Mouse (Mus musculus): Measurements from ENCODE around the gene Clec4e. TPM values are rescaled to one million over a fixed set of nuclear protein-coding genes. Genes with fewer than 3 reads are reported as not detected.
"Not testable (repeated sequence)": the region's sequence is repeated elsewhere in the genome, so short reads cannot be mapped to it uniquely, and the experiment has no call there.

Gene Clec4e
- polyA plus RNA-seq, 1 experiment from 2014 or later, result not detected

GRCm38 (mm10) chr6:123264194-123264593 is 25.5 kb downstream of the Clec4e start:
- Histone ChIP-seq H3K4me3 (replicated peaks) (no peak overlapping the region), H3K4me1 (replicated peaks) (no peaks in the 10 kb centered on the region), H3K27ac (no peak overlapping the region), H3K27me3 (no peaks in the 10 kb centered on the region), H3K9me3 (no peaks in the 10 kb centered on the region), H3K36me3 (no peaks in the 10 kb centered on the region), H3K9ac (replicated peaks) (no peak overlapping the region), H3K4me2 (no peak overlapping the region)
- WGBS, result 85% methylated on average over 3 of the region's 3 CpGs
- ATAC-seq (ENCODE audit: insufficient number of reproducible peaks, insufficient read depth, low FRiP score, low TSS enrichment, low read depth), result no peak

DNA sequence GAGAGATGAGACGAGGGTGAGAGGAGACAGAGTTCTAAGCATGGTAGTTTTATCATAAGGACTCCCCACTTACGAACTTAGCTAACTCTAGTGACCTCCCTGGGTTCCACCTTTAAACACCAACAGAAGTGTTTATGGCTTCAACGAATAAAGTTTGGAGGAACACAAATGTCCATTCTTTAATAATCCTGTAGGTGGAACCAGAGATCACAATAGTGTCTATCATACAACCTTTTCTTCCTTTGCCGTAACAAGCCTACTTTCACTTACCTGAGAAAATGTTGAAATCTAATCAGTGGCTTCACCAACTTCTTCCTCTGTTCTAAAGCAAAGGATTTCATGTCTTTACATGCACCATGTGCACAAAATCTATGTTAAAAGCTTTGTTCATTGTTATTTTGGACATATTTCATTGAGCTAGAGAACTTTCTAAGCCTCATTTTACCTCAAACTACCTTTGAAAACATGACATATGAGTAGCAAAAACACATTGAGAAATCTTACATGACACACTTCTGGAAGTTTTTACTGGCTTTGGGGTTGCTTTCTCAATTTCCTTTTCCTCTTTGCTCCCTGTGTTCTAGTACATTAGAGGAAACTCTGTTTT is 28.0 kb downstream of the Clec4e start, which contains the start of gene Clec4d:
TSS of gene Clec4d (plus strand) at position 557 of the 607 bp plus-strand sequence.
- no peak within 1 kb of the TSS for H3K9ac ChIP-seq (replicated peaks)
- no peak for ATAC-seq (ENCODE audit: insufficient number of reproducible peaks, insufficient read depth, low FRiP score, low TSS enrichment, low read depth)
- H3K27ac ChIP-seq, result no peak within 1 kb of the TSS
- no peaks in the 10 kb centered on the region for H3K27me3 ChIP-seq
- no peak within 1 kb of the TSS for H3K4me2 ChIP-seq
- H3K9me3 ChIP-seq, result peaks cover 3% of the 10 kb centered on the region; the same call in 1 of the 2 replicates
- no peaks in the 10 kb centered on the region for H3K4me1 ChIP-seq (replicated peaks)
- H3K36me3 ChIP-seq, result no peaks in the 10 kb centered on the region
- 77% methylated on average over 4 of the region's 4 CpGs for WGBS
- no peak within 1 kb of the TSS for H3K4me3 ChIP-seq (replicated peaks)

DNA sequence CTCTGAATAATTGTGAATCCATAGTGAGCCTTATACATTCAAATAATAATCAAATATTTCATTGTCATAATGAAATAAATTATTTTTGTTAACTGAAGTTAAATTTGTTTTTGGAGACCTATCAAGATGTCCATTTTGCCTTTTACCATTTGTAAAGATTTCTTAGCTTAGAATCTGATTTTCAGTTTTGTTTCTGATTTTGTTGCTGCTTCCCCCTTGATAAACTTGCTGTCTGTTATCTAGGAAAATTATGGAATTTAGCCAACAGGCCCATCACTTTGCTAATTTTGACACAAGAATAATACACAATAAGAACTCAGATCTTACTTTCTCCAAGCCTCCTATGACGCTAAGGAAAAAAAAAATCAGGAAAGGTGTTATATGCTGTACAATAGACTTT is 28.8 kb downstream of the Clec4e start:
- no peak overlapping the region for H3K4me3 ChIP-seq (replicated peaks)
- no peak overlapping the region for H3K9ac ChIP-seq (replicated peaks)
- H3K36me3 ChIP-seq, result no peaks in the 10 kb centered on the region
- no peak overlapping the region for H3K4me2 ChIP-seq
- no peak overlapping the region for H3K27ac ChIP-seq
- H3K4me1 ChIP-seq (replicated peaks), result no peaks in the 10 kb centered on the region
- no peak for ATAC-seq (ENCODE audit: insufficient number of reproducible peaks, insufficient read depth, low FRiP score, low TSS enrichment, low read depth)
- H3K27me3 ChIP-seq, result no peaks in the 10 kb centered on the region
- peaks cover 3% of the 10 kb centered on the region; the same call in 1 of the 2 replicates for H3K9me3 ChIP-seq
- 73% methylated on average over 1 of the region's 1 CpGs for WGBS

- no peaks in the 10 kb centered on the region for H3K27me3 ChIP-seq
- no peak overlapping the region for H3K9ac ChIP-seq (replicated peaks)
- 84% methylated on average over 4 of the region's 4 CpGs for WGBS
- peaks cover 7% of the 10 kb centered on the region; the same call in 1 of the 2 replicates for H3K9me3 ChIP-seq
- no peak overlapping the region for H3K4me3 ChIP-seq (replicated peaks)
- H3K4me1 ChIP-seq (replicated peaks), result no peaks in the 10 kb centered on the region
- no peak overlapping the region for H3K4me2 ChIP-seq
- H3K27ac ChIP-seq, result no peak overlapping the region
- no peak for ATAC-seq (ENCODE audit: insufficient number of reproducible peaks, insufficient read depth, low FRiP score, low TSS enrichment, low read depth)
- no peaks in the 10 kb centered on the region for H3K36me3 ChIP-seq
Measured at GRCm38 (mm10) chr6:123259889-123260603, 29.6 kb downstream of the Clec4e start.

DNA sequence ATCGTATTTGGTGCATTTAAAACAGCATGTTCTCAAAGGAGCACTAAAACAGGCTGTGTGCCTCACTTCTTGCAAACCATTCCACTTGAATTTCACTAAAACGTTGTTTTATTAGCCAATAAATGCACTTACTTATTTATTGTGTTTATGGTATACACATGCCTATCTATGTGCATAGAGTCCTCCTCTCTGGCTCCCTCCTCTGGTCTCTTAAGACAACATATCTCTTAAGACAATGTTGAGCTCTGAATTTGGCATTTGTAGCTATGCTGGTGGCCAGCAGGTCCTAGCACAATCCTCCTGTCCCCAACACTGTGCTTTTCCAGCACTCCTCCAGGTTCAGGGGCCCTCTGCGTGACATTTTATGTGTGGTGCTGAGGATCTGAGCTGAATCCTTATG is 30.7 kb downstream of the Clec4e start:
- Histone ChIP-seq H3K36me3 (no peaks in the 10 kb centered on the region), H3K9ac (replicated peaks) (no peak overlapping the region), H3K4me3 (replicated peaks) (no peak overlapping the region), H3K27ac (no peak overlapping the region), H3K4me2 (no peak overlapping the region), H3K9me3 (peaks cover 7% of the 10 kb centered on the region; the same call in 1 of the 2 replicates), H3K27me3 (no peaks in the 10 kb centered on the region), H3K4me1 (replicated peaks) (no peaks in the 10 kb centered on the region)
- 68% methylated on average over 3 of the region's 3 CpGs for WGBS
- ATAC-seq (ENCODE audit: insufficient number of reproducible peaks, insufficient read depth, low FRiP score, low TSS enrichment, low read depth), result no peak

GRCm38 (mm10) chr6:123252735-123253134 is 36.9 kb downstream of the Clec4e start:
- Histone ChIP-seq H3K9me3 (peaks cover 14% of the 10 kb centered on the region; the same call in 1 of the 2 replicates), H3K27me3 (no peaks in the 10 kb centered on the region), H3K4me2 (no peak overlapping the region), H3K4me1 (replicated peaks) (no peaks in the 10 kb centered on the region), H3K9ac (replicated peaks) (no peak overlapping the region), H3K27ac (no peak overlapping the region), H3K36me3 (no peaks in the 10 kb centered on the region), H3K4me3 (replicated peaks) (no peak overlapping the region)
- no peak for ATAC-seq (ENCODE audit: insufficient number of reproducible peaks, insufficient read depth, low FRiP score, low TSS enrichment, low read depth)

DNA sequence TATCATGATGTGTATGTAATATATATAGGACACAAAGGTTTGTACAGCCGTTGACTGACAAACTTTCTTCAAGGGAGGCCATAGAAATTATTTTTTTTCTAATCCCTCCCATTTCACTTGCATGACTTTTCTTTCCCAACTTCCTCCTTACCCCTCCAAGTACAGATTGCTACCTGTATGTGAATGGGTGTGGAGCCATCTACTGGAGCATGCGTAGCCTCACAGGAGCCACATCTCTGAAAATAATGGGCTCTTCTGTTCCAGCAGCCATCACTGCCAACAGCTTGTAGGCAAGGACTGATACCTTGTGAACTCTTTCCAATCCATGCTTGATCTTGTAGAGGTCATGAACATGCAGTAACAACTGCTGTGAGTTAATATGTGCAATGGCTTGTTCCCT is 40.8 kb downstream of the Clec4e start:
- H3K4me1 ChIP-seq (replicated peaks); H3K9ac ChIP-seq (replicated peaks); H3K36me3 ChIP-seq; H3K4me2 ChIP-seq; H3K27me3 ChIP-seq; H3K4me3 ChIP-seq (replicated peaks); H3K9me3 ChIP-seq; H3K27ac ChIP-seq; ATAC-seq (ENCODE audit: insufficient number of reproducible peaks, insufficient read depth, low FRiP score, low TSS enrichment, low read depth): not testable (repeated sequence)
- 86% methylated on average over 2 of the region's 2 CpGs for WGBS

- no peaks in the 10 kb centered on the region for H3K36me3 ChIP-seq
- no peaks in the 10 kb centered on the region for H3K4me1 ChIP-seq (replicated peaks)
- no peak overlapping the region for H3K4me2 ChIP-seq
- no peak overlapping the region for H3K4me3 ChIP-seq (replicated peaks)
- H3K27me3 ChIP-seq, result no peaks in the 10 kb centered on the region
- H3K9ac ChIP-seq (replicated peaks), result no peak overlapping the region
- WGBS, result 86% methylated on average over 5 of the region's 5 CpGs
- no peak overlapping the region for H3K27ac ChIP-seq
- no peaks in the 10 kb centered on the region for H3K9me3 ChIP-seq
- ATAC-seq (ENCODE audit: insufficient number of reproducible peaks, insufficient read depth, low FRiP score, low TSS enrichment, low read depth), result no peak
Measured at GRCm38 (mm10) chr6:123244201-123244600, 45.5 kb downstream of the Clec4e start.

DNA sequence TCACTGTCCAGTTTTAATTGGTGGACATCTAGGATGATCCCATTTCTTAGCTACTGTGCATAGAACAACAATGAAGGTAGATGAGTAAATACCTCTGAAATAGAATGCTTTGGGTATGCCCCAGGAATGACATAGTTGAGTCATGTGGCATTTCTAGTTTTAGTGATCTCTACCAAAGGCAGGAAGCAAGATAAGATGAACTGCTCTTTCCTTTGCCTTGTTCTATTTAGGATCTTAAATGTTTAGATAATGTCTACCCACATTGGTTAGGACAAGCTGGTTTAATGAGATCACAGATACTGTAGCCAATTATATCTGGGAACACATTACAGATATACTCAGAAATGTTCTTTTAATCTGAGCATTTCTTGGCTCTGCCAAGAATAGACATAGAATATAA is 52.1 kb downstream of the Clec4e start:
- Histone ChIP-seq H3K27me3 (no peaks in the 10 kb centered on the region), H3K4me3 (replicated peaks) (no peak overlapping the region), H3K9ac (replicated peaks) (no peak overlapping the region), H3K27ac (no peak overlapping the region), H3K36me3 (no peaks in the 10 kb centered on the region), H3K4me1 (replicated peaks) (no peaks in the 10 kb centered on the region), H3K9me3 (no peaks in the 10 kb centered on the region), H3K4me2 (no peak overlapping the region)
- no peak for ATAC-seq (ENCODE audit: insufficient number of reproducible peaks, insufficient read depth, low FRiP score, low TSS enrichment, low read depth)

Other genes with a start within 250 kb of the Clec4e start
- not detected in 2 replicates for gene Clec4b1, start 239.9 kb downstream of the Clec4e start, polyA plus RNA-seq (2016; fragmentation: Nextera tagmentation; extraction: Ambion mirVana)
- gene Clec4a2, start 183.4 kb downstream of the Clec4e start, polyA plus RNA-seq (2016; fragmentation: Nextera tagmentation; extraction: Ambion mirVana), result 0.78 and 1.0 TPM in 2 replicates
- not detected in 2 replicates for gene Clec4b2, start 117.0 kb downstream of the Clec4e start, polyA plus RNA-seq (2016; fragmentation: Nextera tagmentation; extraction: Ambion mirVana)
- gene Clec4n, start 60.0 kb downstream of the Clec4e start, polyA plus RNA-seq (2016; fragmentation: Nextera tagmentation; extraction: Ambion mirVana), result 0.35 TPM in 2 replicates
- not detected in 2 replicates for gene Clec4d, start 27.8 kb downstream of the Clec4e start, polyA plus RNA-seq (2016; fragmentation: Nextera tagmentation; extraction: Ambion mirVana)
- gene Vmn2r19, start 18.5 kb upstream of the Clec4e start, polyA plus RNA-seq (2016; fragmentation: Nextera tagmentation; extraction: Ambion mirVana), result not detected in 2 replicates
- not detected in 2 replicates for gene Vmn2r20, start 128.2 kb upstream of the Clec4e start, polyA plus RNA-seq (2016; fragmentation: Nextera tagmentation; extraction: Ambion mirVana)
- not detected in 2 replicates for gene Vmn2r21, start 243.5 kb upstream of the Clec4e start, polyA plus RNA-seq (2016; fragmentation: Nextera tagmentation; extraction: Ambion mirVana)

All from limb, embryonic 12.5 days (tissue).